Mouse (Mus musculus) mature B cell (primary cell): ENCODE measurements around the gene Cep112.

Experiments used
- in situ Hi-C: fragments of 300-500 bp; cut with MboI; formaldehyde crosslinking; loops from 2 replicates; pipeline ENCODE4 v1.14.3; 2019

Gene Cep112

DNA sequence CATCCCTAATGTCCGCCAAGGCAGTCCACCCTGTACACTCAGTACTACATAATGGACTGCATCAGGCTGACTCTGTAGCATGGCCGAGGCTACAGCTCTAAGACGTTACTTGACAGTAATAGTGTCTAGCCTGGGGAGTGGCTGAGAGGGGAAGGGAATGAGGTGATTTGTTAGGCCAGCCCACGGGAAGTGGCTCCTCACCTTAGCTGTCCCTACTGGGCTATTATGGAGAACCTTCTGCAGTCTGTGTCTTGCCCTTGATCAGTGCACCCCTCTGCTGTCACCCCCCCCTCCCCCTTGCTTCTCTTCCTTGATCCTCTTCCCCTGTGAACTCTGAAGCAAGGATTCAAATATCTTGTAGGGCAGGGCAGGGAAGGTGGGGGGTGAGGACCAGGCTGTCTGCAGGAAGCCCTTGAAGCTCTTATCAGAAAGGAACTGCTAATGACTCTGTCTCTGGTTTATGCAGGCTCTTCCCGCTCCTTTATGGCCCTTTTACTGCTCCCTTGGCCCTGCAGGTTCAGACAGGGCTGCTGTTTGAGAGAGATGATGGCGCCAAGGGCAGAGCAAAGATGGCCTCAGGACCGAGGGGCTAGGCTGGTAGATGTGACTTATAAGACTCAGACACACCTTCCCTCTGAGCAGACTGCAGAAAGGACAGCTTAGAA, 481.7 kb downstream of the Cep112 start:
- in situ Hi-C loops = no loop called here

DNA sequence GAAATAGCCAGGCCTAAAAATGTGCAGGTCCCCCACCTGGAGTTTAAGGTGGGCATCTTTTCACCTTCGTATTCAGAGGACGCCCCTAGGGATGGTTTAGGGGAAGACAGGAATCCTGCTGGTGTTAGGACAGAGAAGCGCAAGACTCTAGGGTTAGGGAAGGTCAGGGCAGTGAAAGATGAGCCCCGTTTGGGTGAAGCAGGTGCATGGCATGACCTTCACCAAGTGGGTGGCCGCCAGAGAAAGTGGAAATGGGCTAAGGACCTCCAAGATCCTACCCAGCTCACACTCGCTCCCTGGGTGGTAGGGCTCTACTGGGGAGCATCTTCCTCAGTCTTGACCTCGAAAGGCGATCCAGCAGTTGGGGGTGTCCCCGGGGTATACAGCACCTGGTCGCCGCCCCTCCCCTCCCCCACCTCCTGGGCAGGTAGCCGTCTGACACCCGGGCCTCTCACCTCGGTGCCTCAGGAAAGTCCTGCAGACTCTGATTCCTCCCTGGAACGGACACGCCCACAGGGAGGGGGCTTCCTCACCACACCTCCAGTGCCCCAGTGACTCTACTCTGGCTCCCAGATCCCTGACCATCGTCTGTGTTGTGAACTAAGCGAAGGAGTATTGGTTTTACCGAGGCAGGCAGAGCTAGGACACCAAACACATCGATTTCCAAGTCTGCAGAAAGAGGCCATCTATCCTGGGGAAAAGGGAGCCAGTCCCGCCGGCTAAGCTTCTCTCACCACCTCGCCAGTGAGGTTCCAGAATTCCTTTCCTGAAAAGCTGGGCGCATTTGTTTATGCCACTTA, 484.6 kb downstream of the Cep112 start:
- in situ Hi-C loops = no loop called here
